Mouse (Mus musculus): Measurements from ENCODE around the gene C2cd4c.

DNA sequence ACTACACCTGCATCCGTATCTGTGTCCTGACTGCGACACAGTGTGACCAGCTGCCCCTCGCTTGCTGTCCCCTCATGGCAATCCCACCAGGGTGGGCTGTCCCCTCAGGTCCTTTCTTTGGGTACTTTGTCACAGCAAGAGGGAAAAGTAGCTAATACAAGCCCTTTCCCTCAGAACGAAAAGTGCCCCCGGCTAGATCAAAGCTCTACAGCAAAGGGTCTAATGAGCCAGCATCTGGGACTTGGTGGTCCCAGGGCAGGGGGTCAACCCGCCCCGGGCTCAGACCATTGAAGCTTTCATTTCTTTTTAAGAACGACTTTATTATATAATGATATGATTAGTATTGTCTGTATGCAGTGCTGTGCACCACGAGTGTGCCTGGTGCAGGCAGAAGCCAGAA lies 35.5 kb downstream of the C2cd4c start:
- no peak for TF ChIP-seq SMC3 (IDR thresholded peaks at IDR 0.05; ENCODE audit: low read depth, low read length)
- TF ChIP-seq CTCF (IDR thresholded peaks at IDR 0.05 in 2 of 3, conservative IDR thresholded peaks at IDR 0.05 in 1 of 3; ENCODE audit: control insufficient read depth in 1 of 3, insufficient read depth in 1 of 3, low read depth in 2 of 3, low read length in 3 of 3, poor library complexity in 1 of 3, severe bottlenecking in 1 of 3): no peak
- no peak for TF ChIP-seq TCF12 (IDR thresholded peaks at IDR 0.05; ENCODE audit: low read depth, low read length)
- TF ChIP-seq ZKSCAN1 (IDR thresholded peaks at IDR 0.05; ENCODE audit: low read depth, low read length): no peak
- no peak for TF ChIP-seq EP300 (IDR thresholded peaks at IDR 0.05; ENCODE audit: low read depth in 1 of 2, low read length in 2 of 2)
- no peak for TF ChIP-seq MAZ (IDR thresholded peaks at IDR 0.05; ENCODE audit: low read depth, low read length)
- TF ChIP-seq POLR2A (IDR thresholded peaks at IDR 0.05; ENCODE audit: control insufficient read depth in 1 of 2, insufficient read depth in 1 of 2, low read depth in 1 of 2, low read length in 2 of 2, poor library complexity in 1 of 2): no peak
- no peak for TF ChIP-seq POLR2AphosphoS5 (IDR thresholded peaks at IDR 0.05; ENCODE audit: borderline replicate concordance, low read depth, low read length)
- TF ChIP-seq NELFE (IDR thresholded peaks at IDR 0.05; ENCODE audit: low read depth, low read length): no peak
- TF ChIP-seq ETS1 (IDR thresholded peaks at IDR 0.05; ENCODE audit: low read depth, low read length): no peak
- TF ChIP-seq CHD2 (IDR thresholded peaks at IDR 0.05; ENCODE audit: low read length): no peak
- TF ChIP-seq USF2 (IDR thresholded peaks at IDR 0.05; ENCODE audit: borderline replicate concordance in 1 of 2, insufficient read depth in 1 of 2, low read depth in 1 of 2, low read length in 2 of 2): no peak
